Mouse (Mus musculus) midbrain, embryonic 11.5 days (tissue): ENCODE measurements at regions not wholly inside any gene's neighbourhood (a gene's known extent, or its start where the extent isn't known, plus 50 kb on each side); places are given as distances from the start of the nearest gene placed in this dataset.
"Not testable (repeated sequence)": the region's sequence is repeated elsewhere in the genome, so short reads cannot be mapped to it uniquely, and the experiment has no call there.

Source experiments
- ATAC-seq: fragments of 200-750 bp; cut with Nextera tagmentation; 2 replicates; pipeline ENCODE4 v1.8.0; 2017; ENCODE audit warnings: moderate TSS enrichment, moderate library complexity; ENCODE audit not compliant: low FRiP score
- DNase-seq: peaks from one replicate; pipeline ENCODE4 v3.0.0; 2015; ENCODE audit warnings: low spot score; ENCODE audit errors: missing footprints
- H3K27ac ChIP-seq: fragments of 300-500 bp; sonication (generic); 2 replicates; pipeline ENCODE4 v1.5.1; 2014; ENCODE audit warnings: low read depth, low read length
- H3K27me3 ChIP-seq: fragments of 300-500 bp; sonication (generic); 2 replicates; pipeline ENCODE4 v1.6.1; 2014; ENCODE audit warnings: mild to moderate bottlenecking, low read length, moderate library complexity, mixed read lengths; ENCODE audit not compliant: control insufficient read depth, insufficient read depth
- H3K36me3 ChIP-seq: fragments of 300-500 bp; sonication (generic); 2 replicates; pipeline ENCODE4 v1.6.1; 2014; ENCODE audit warnings: mild to moderate bottlenecking, low read length, moderate library complexity, mixed read lengths; ENCODE audit not compliant: control insufficient read depth, insufficient read depth
- H3K4me1 ChIP-seq: fragments of 300-500 bp; sonication (generic); 2 replicates; pipeline ENCODE4 v1.6.1; 2014; ENCODE audit warnings: low read length; ENCODE audit not compliant: control insufficient read depth, insufficient read depth
- H3K4me2 ChIP-seq: fragments of 300-500 bp; sonication (generic); 2 replicates; pipeline ENCODE4 v1.6.1; 2014; ENCODE audit warnings: mild to moderate bottlenecking, moderate library complexity
- H3K4me3 ChIP-seq: fragments of 300-500 bp; sonication (generic); 2 replicates; pipeline ENCODE4 v1.5.1; 2014; ENCODE audit warnings: low read depth, low read length
- H3K9ac ChIP-seq: fragments of 300-500 bp; sonication (generic); 2 replicates; pipeline ENCODE4 v1.6.1; 2014; ENCODE audit warnings: low read length
- H3K9me3 ChIP-seq: fragments of 300-500 bp; sonication (generic); 2 replicates; pipeline ENCODE4 v1.6.1; 2016; ENCODE audit warnings: low read length; ENCODE audit not compliant: control insufficient read depth
- WGBS: fragments of 180-500 bp; shearing (Covaris S2); extraction: QIAGEN DNeasy Blood & Tissue Kit; methylation state at CpG from one replicate; pipeline ENCODE4 v1.1.7; 2014; 5-methylcytosine and 5-hydroxymethylcytosine counted together

GRCm38 (mm10) chr17:4546579-4546978 lies 447.6 kb upstream of the Arid1b start:
- no peak overlapping the region for H3K4me2 ChIP-seq
- WGBS, result 45% methylated on average over 2 of the region's 2 CpGs
- H3K9ac ChIP-seq, result no peak overlapping the region
- no peaks in the 10 kb centered on the region for H3K9me3 ChIP-seq
- DNase-seq, result no peak
- H3K4me3 ChIP-seq, result no peak overlapping the region
- no peak overlapping the region for H3K27ac ChIP-seq
- no peaks in the 10 kb centered on the region for H3K36me3 ChIP-seq
- no peaks in the 10 kb centered on the region for H3K27me3 ChIP-seq
- H3K4me1 ChIP-seq, result no peaks in the 10 kb centered on the region
- no peak for ATAC-seq

- not testable (repeated sequence) for H3K9me3 ChIP-seq, DNase-seq, ATAC-seq, H3K36me3 ChIP-seq, H3K9ac ChIP-seq, H3K27me3 ChIP-seq, H3K4me3 ChIP-seq, H3K4me2 ChIP-seq, H3K4me1 ChIP-seq, H3K27ac ChIP-seq
- 88% methylated on average over 4 of the region's 4 CpGs for WGBS
These were observed 441.1 kb upstream of the Arid1b start for GRCm38 (mm10) chr17:4553026-4553425.

GRCm38 (mm10) chr17:4563641-4564040 lies 430.5 kb upstream of the Arid1b start:
- DNase-seq (no peak), ATAC-seq (no peak)
- 87% methylated on average over 3 of the region's 3 CpGs for WGBS
- no peak overlapping the region for H3K4me3 ChIP-seq
- no peaks in the 10 kb centered on the region for H3K4me1 ChIP-seq
- H3K9me3 ChIP-seq, result no peaks in the 10 kb centered on the region
- H3K4me2 ChIP-seq, result no peak overlapping the region
- no peak overlapping the region for H3K9ac ChIP-seq
- no peaks in the 10 kb centered on the region for H3K27me3 ChIP-seq
- H3K27ac ChIP-seq, result no peak overlapping the region
- no peaks in the 10 kb centered on the region for H3K36me3 ChIP-seq

- H3K4me1 ChIP-seq, result no peaks in the 10 kb centered on the region
- no peak for ATAC-seq
- 73% methylated on average over 5 of the region's 5 CpGs for WGBS
These were observed 417.2 kb upstream of the Arid1b start for GRCm38 (mm10) chr17:4576883-4577282.

GRCm38 (mm10) chr17:4581851-4582250 lies 412.3 kb upstream of the Arid1b start:
- WGBS, result 86% methylated on average over 11 of the region's 11 CpGs
- Histone ChIP-seq H3K4me1 (no peaks in the 10 kb centered on the region), H3K27ac (no peak overlapping the region), H3K9ac (no peak overlapping the region), H3K36me3 (no peaks in the 10 kb centered on the region), H3K4me3 (no peak overlapping the region), H3K9me3 (no peaks in the 10 kb centered on the region), H3K4me2 (no peak overlapping the region), H3K27me3 (no peaks in the 10 kb centered on the region)
- DNase-seq, result peak; percentile 44
- ATAC-seq, result no peak

More at GRCm38 (mm10) chr17:4576883-4577282, 417.2 kb upstream of the Arid1b start:
- peak; percentile 26 for DNase-seq
- H3K27ac ChIP-seq, result no peak overlapping the region
- no peaks in the 10 kb centered on the region for H3K9me3 ChIP-seq
- no peak overlapping the region for H3K4me3 ChIP-seq
- H3K9ac ChIP-seq, result no peak overlapping the region
- H3K27me3 ChIP-seq, result no peaks in the 10 kb centered on the region
- no peaks in the 10 kb centered on the region for H3K36me3 ChIP-seq
- H3K4me2 ChIP-seq, result no peak overlapping the region

GRCm38 (mm10) chr17:4610481-4610880 lies 383.7 kb upstream of the Arid1b start:
- H3K36me3 ChIP-seq, result no peaks in the 10 kb centered on the region
- no peaks in the 10 kb centered on the region for H3K27me3 ChIP-seq
- DNase-seq (no peak), ATAC-seq (no peak)
- no peak overlapping the region for H3K9ac ChIP-seq
- no peaks in the 10 kb centered on the region for H3K9me3 ChIP-seq
- no peaks in the 10 kb centered on the region for H3K4me1 ChIP-seq
- 84% methylated on average over 8 of the region's 8 CpGs for WGBS
- no peak overlapping the region for H3K4me2 ChIP-seq
- no peak overlapping the region for H3K27ac ChIP-seq
- H3K4me3 ChIP-seq, result no peak overlapping the region

GRCm38 (mm10) chr17:4610993-4611392 lies 383.1 kb upstream of the Arid1b start:
- WGBS, result 85% methylated on average over 5 of the region's 5 CpGs
- Histone ChIP-seq H3K4me2 (no peak overlapping the region), H3K9me3 (no peaks in the 10 kb centered on the region), H3K36me3 (no peaks in the 10 kb centered on the region), H3K27ac (no peak overlapping the region), H3K4me1 (no peaks in the 10 kb centered on the region), H3K4me3 (no peak overlapping the region), H3K9ac (no peak overlapping the region), H3K27me3 (no peaks in the 10 kb centered on the region)
- DNase-seq (no peak), ATAC-seq (no peak)

GRCm38 (mm10) chr17:4611711-4612110 lies 382.4 kb upstream of the Arid1b start:
- Histone ChIP-seq H3K36me3 (no peaks in the 10 kb centered on the region), H3K9ac (no peak overlapping the region), H3K9me3 (no peaks in the 10 kb centered on the region), H3K27ac (no peak overlapping the region), H3K4me3 (no peak overlapping the region), H3K4me1 (no peaks in the 10 kb centered on the region), H3K4me2 (no peak overlapping the region), H3K27me3 (no peaks in the 10 kb centered on the region)
- DNase-seq, result no peak
- no peak for ATAC-seq
- WGBS, result 73% methylated on average over 2 of the region's 2 CpGs

- Histone ChIP-seq H3K9ac (no peak overlapping the region), H3K27ac (no peak overlapping the region), H3K27me3 (no peaks in the 10 kb centered on the region), H3K36me3 (no peaks in the 10 kb centered on the region), H3K4me2 (no peak overlapping the region), H3K9me3 (no peaks in the 10 kb centered on the region), H3K4me3 (no peak overlapping the region), H3K4me1 (no peaks in the 10 kb centered on the region)
- ATAC-seq (no peak), DNase-seq (no peak)
- WGBS, result 60% methylated on average over 10 of the region's 10 CpGs
These were observed 382.0 kb upstream of the Arid1b start for GRCm38 (mm10) chr17:4612136-4612535.

- no peaks in the 10 kb centered on the region for H3K27me3 ChIP-seq
- no peak overlapping the region for H3K27ac ChIP-seq
- no peaks in the 10 kb centered on the region for H3K9me3 ChIP-seq
- DNase-seq (no peak), ATAC-seq (no peak)
- no peak overlapping the region for H3K4me2 ChIP-seq
- H3K4me1 ChIP-seq, result no peaks in the 10 kb centered on the region
- H3K9ac ChIP-seq, result no peak overlapping the region
- 90% methylated on average over 7 of the region's 7 CpGs for WGBS
- H3K36me3 ChIP-seq, result no peaks in the 10 kb centered on the region
- no peak overlapping the region for H3K4me3 ChIP-seq
These were observed 381.4 kb upstream of the Arid1b start for GRCm38 (mm10) chr17:4612741-4613140.
